Mouse (Mus musculus): Measurements from ENCODE around the gene Myocos. TPM values are rescaled to one million over a fixed set of nuclear protein-coding genes. Genes with fewer than 3 reads are reported as not detected.
"Not testable (repeated sequence)": the region's sequence is repeated elsewhere in the genome, so short reads cannot be mapped to it uniquely, and the experiment has no call there.

Gene Myocos
- polyA plus RNA-seq, 1 experiment, result not detected

DNA sequence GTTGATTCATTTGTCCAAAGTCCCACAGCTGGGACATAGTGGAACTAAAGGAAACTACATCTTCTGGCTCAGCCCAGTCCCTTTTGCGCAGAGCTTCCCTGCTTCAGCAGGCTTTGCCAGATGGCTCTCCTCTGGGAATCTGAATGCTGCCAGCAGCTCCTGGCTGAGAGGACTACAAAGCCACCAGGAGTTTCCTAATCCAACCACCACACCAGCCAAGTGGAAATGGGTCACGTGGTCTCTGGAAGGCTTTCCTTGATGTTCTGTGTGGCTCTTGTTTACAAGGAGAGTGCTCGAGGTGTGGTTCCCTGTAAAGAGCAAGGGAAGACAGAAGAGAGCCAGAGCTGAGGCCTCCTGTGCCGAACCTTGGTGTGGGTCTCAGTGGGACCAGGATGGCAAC is 14.3 kb downstream of the Myocos start:
- TF ChIP-seq POLR2A (IDR thresholded peaks at IDR 0.05; ENCODE audit: borderline replicate concordance, low read depth, low read length), result no peak
- no peak for TF ChIP-seq CTCF (IDR thresholded peaks at IDR 0.05; ENCODE audit: low read depth, low read length)
- Histone ChIP-seq H3K4me1 (ENCODE audit: control insufficient read depth, insufficient read depth, low read length) (peaks cover 2% of the 10 kb centered on the region; the same call in 1 of the 2 replicates), H3K27ac (ENCODE audit: insufficient read depth, low read depth, low read length) (no peak overlapping the region), H3K4me3 (ENCODE audit: insufficient read depth, low read length) (no peak overlapping the region)

DNA sequence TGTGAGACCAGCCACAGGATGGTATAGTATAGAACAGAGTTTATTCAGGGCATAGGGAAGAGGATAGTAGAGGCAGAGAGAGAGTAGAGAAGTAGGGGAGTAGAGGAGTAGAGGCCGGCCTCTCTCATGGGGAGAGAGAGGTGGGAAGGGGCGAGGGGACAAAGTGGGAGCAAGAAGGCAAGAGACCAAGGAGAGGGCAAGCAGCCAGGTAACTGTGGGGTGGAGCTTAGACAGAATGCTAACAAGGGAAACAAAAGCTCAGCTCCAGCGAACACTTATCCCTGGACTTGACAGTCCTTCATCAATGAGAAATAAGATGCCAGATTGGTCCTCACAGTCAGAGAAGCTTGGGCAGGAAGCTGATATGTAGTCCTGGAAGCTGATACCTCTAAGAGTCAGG is 15.4 kb downstream of the Myocos start:
- H3K27ac ChIP-seq (ENCODE audit: insufficient read depth, low read depth, low read length), result no peak overlapping the region
- H3K4me3 ChIP-seq (ENCODE audit: insufficient read depth, low read length), result no peak overlapping the region
- TF ChIP-seq CTCF (IDR thresholded peaks at IDR 0.05; ENCODE audit: low read depth, low read length) (no peak), POLR2A (IDR thresholded peaks at IDR 0.05; ENCODE audit: borderline replicate concordance, low read depth, low read length) (no peak)
- peaks cover 2% of the 10 kb centered on the region; the same call in 1 of the 2 replicates for H3K4me1 ChIP-seq (ENCODE audit: control insufficient read depth, insufficient read depth, low read length)

DNA sequence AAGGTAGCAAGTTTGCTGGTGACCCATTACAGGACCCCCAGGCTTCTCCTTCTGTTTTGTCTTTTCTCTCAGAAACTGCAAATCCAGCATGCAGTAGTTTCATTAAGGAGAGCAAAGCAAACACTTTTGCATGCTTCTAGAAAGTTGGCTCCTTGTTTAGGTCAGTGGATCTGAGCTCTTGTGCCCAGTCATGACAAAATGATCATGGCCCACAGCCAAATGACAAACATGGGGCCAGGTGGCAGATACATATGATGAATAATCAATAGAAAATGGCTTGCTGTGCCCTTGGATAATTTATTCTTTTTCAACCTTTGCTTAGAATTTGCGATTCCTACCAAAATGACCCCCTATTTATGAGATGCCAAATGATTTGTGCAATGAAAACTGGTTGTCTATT is 18.2 kb downstream of the Myocos start:
- Histone ChIP-seq H3K4me1 (ENCODE audit: control insufficient read depth, insufficient read depth, low read length) (no peaks in the 10 kb centered on the region; the same call in 1 of the 2 replicates), H3K4me3 (ENCODE audit: insufficient read depth, low read length) (no peak overlapping the region), H3K27ac (ENCODE audit: insufficient read depth, low read depth, low read length) (no peak overlapping the region)
- TF ChIP-seq POLR2A (IDR thresholded peaks at IDR 0.05; ENCODE audit: borderline replicate concordance, low read depth, low read length) (no peak), CTCF (IDR thresholded peaks at IDR 0.05; ENCODE audit: low read depth, low read length) (no peak)

DNA sequence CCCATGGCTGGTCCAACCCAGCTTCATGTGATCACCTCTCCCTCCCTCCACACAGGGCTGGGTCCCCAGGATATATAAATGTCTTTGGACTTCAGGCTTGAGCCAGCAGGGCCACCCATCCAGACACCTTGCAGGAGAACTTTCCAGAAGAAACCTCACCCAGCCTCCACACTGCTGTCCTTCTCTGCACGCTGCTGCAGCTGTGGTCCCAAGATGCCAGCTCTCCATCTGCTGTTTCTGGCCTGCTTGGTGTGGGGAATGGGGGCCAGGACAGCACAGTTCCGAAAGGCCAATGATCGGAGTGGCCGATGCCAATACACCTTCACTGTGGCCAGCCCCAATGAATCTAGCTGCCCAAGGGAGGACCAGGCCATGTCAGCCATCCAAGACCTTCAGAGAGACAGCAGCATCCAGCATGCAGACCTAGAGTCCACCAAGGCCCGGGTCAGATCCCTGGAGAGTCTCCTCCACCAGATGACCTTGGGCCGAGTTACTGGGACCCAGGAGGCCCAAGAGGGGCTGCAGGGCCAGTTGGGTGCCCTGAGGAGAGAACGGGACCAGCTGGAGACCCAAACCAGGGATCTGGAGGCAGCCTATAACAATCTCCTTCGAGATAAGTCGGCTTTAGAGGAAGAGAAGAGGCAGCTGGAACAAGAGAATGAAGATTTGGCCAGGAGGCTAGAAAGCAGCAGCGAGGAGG is 18.8 kb downstream of the Myocos start, which contains the start of gene Myoc:
TSS of gene Myoc (plus strand) at position 105 of the 700 bp plus-strand sequence.
- Histone ChIP-seq H3K4me1 (ENCODE audit: control insufficient read depth, insufficient read depth, low read length) (no peaks in the 10 kb centered on the region), H3K4me3 (ENCODE audit: insufficient read depth, low read length) (no peak within 1 kb of the TSS), H3K27ac (ENCODE audit: insufficient read depth, low read depth, low read length) (no peak within 1 kb of the TSS)
- no peak for TF ChIP-seq CTCF (IDR thresholded peaks at IDR 0.05; ENCODE audit: low read depth, low read length)
- TF ChIP-seq POLR2A (IDR thresholded peaks at IDR 0.05; ENCODE audit: borderline replicate concordance, low read depth, low read length), result no peak

DNA sequence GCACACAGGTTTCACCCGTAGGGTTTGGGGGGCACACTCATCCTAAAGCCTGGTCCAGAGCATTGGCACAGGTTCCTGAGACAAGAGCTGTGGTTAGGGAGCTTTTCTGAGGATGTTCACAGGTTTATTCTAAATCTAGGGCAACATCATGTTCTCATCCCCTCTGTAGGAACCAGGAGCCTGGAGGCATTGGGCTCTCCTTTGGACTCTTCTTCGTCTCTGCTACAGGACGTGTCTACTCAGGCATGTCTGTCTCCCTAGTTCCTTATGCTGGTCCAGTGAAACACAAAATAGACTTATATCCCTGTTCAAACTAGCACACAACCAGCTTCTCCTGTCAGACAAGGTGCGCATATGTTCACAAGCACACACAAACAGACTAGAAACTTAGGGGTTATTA is 19.5 kb downstream of the Myocos start:
- H3K4me1 ChIP-seq (ENCODE audit: control insufficient read depth, insufficient read depth, low read length), result no peaks in the 10 kb centered on the region
- TF ChIP-seq CTCF (IDR thresholded peaks at IDR 0.05; ENCODE audit: low read depth, low read length) (no peak), POLR2A (IDR thresholded peaks at IDR 0.05; ENCODE audit: borderline replicate concordance, low read depth, low read length) (no peak)

DNA sequence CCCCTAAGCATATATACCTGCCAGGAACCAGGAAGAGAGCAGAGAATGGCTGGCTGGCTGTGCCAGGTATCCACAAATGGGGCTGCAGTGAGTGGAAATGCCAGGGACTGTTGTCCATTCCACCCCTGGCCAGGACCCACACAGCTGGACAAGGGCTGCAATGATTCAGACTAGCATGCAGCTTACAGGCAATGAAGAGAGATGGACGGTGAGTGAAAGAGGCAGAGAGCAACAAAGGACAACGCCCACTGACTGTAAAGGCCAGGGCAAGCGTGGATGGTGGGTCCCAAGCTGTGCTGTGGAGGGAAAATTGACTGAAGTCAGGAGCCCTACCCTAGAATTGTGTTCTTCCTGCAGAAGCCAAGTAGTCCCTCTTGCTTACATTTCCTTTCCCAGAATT is 21.5 kb downstream of the Myocos start:
- H3K4me1 ChIP-seq (ENCODE audit: control insufficient read depth, insufficient read depth, low read length), result no peaks in the 10 kb centered on the region
- H3K4me3 ChIP-seq (ENCODE audit: insufficient read depth, low read length), result no peak overlapping the region
- TF ChIP-seq POLR2A (IDR thresholded peaks at IDR 0.05; ENCODE audit: borderline replicate concordance, low read depth, low read length), result no peak
- TF ChIP-seq CTCF (IDR thresholded peaks at IDR 0.05; ENCODE audit: low read depth, low read length), result no peak
- no peak overlapping the region for H3K27ac ChIP-seq (ENCODE audit: insufficient read depth, low read depth, low read length)

More for the DNA sequence above, 19.5 kb downstream of the Myocos start:
- Histone ChIP-seq H3K4me3 (ENCODE audit: insufficient read depth, low read length) (no peak overlapping the region), H3K27ac (ENCODE audit: insufficient read depth, low read depth, low read length) (no peak overlapping the region)

DNA sequence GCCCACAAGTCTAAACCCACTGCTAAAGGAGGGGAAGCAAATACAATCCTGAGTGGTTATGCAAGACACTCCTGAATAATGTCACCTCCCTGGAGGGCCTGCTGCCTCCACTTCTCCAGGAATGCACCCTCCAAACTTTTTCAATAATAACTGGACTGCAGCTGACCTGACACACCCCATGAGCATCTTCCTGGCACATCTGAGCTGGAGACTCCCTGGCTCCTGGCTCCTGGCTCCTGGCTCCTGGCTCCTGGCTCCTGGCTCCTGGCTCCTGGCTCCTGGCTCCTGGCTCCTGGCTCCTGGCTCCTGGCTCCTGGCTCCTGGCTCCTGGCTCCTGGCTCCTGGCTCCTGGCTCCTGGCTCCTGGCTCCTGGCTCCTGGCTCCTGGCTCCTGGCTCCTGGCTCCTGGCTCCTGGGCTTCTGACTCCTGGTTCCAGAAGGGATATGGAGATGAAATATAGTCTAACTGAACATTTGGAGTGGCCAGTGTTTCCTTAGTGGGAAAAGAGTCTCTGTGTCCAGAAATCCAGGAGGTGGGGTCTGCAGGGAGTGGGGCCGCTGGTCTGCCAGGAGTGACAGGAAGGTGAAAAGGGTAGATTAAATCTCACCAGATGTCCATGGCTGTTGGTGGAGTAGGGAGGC is 22.6 kb downstream of the Myocos start:
- H3K4me1 ChIP-seq (ENCODE audit: control insufficient read depth, insufficient read depth, low read length); H3K27ac ChIP-seq (ENCODE audit: insufficient read depth, low read depth, low read length); H3K4me3 ChIP-seq (ENCODE audit: insufficient read depth, low read length): not testable (repeated sequence)

DNA sequence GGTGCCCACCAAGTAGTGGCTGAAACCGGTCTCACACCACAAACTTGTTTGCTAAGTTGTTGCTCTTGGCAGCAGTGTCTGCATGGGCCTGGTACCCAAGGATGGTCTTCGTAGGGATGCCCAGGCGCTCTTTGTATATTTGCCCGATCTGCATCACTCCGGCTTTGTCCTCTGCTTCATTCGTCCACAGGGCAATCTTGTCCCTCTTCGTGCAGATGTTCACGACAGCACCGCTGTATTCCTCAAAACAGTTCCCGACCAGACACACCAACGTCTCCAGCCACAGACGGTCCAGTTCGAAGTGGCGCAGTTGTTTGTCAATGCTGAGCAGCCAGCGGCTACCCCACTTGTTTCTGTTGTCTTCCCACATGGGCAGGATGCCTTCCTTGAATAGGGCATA is 29.7 kb downstream of the Myocos start:
- not testable (repeated sequence) for H3K4me3 ChIP-seq (ENCODE audit: insufficient read depth, low read length)
- H3K4me1 ChIP-seq (ENCODE audit: control insufficient read depth, insufficient read depth, low read length), result peaks cover 13% of the 10 kb centered on the region

DNA sequence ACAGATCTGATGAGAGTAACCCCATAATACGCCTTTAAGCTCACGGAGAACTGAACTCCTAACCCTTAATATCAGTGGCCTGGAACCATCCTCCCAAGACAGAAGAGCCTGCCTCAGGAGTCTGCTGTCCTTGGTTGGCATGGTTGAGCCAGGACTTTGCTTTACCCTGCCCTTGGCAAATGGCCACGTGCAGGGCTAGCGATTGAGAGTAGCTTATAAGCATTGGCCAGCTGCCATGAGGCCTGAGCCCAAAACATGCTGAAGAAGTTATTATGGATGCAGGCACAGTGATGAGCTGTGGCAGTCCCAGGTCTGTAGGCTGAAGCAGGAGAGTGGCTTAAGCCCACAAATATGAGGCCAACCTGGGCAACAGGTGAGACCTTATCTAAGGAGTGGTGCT is 30.2 kb downstream of the Myocos start:
- H3K27ac ChIP-seq (ENCODE audit: insufficient read depth, low read depth, low read length); H3K4me3 ChIP-seq (ENCODE audit: insufficient read depth, low read length): not testable (repeated sequence)
- H3K4me1 ChIP-seq (ENCODE audit: control insufficient read depth, insufficient read depth, low read length), result peaks cover 13% of the 10 kb centered on the region

More for the DNA sequence above, 29.7 kb downstream of the Myocos start:
- not testable (repeated sequence) for H3K27ac ChIP-seq (ENCODE audit: insufficient read depth, low read depth, low read length)

DNA sequence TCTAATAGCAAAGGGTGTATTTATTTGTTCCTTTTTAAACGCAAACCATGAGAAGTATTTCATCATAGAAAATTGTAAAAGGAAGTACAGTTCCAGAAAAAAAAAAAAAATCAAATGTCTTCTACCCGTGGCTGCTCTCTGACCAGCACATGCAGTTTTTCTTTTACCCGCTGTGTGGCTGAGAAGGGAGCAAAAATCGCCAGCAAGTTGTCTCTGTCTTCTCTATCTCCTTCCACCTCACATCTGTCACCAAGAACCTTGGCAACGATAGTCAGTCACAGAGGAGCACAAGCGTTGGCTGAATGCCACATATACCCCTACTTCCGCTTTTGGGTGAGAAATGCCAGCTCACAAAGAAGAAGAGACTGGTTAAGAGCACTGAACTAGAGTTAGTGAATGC is 32.8 kb downstream of the Myocos start:
- Histone ChIP-seq H3K4me3 (ENCODE audit: insufficient read depth, low read length) (no peak overlapping the region), H3K4me1 (ENCODE audit: control insufficient read depth, insufficient read depth, low read length) (peaks cover 13% of the 10 kb centered on the region), H3K27ac (ENCODE audit: insufficient read depth, low read depth, low read length) (peak overlapping the region; percentile 61)
- TF ChIP-seq POLR2A (IDR thresholded peaks at IDR 0.05; ENCODE audit: borderline replicate concordance, low read depth, low read length), result no peak
- TF ChIP-seq CTCF (IDR thresholded peaks at IDR 0.05; ENCODE audit: low read depth, low read length), result no peak

Measured in bone marrow macrophage, adult 2 months (primary cell).